Mouse (Mus musculus) hindbrain, postnatal 0 days (tissue): Measurements from ENCODE around the gene Scg5. TPM values are rescaled to one million over a fixed set of nuclear protein-coding genes. Genes with fewer than 3 reads are reported as not detected.
A peak's percentile ranks its signal among the peaks of the same experiment; 100 is the strongest.

ENCODE experiments used
- ATAC-seq: fragments of 200-750 bp; cut with Nextera tagmentation; 2 replicates; pipeline ENCODE4 v1.8.0; 2017; ENCODE audit warnings: mild to moderate bottlenecking, moderate TSS enrichment, moderate library complexity
- DNase-seq: peaks from one replicate; pipeline ENCODE4 v3.0.0-alpha.2; 2015; ENCODE audit warnings: low spot score
- H3K27ac ChIP-seq: fragments of 300-500 bp; sonication (generic); 2 replicates; pipeline ENCODE4 v1.5.1; 2014; ENCODE audit warnings: mild to moderate bottlenecking
- H3K27me3 ChIP-seq: fragments of 300-500 bp; sonication (generic); 2 replicates; pipeline ENCODE4 v1.6.1; 2014; ENCODE audit warnings: low read length, mixed read lengths; ENCODE audit not compliant: insufficient read depth
- H3K36me3 ChIP-seq: fragments of 300-500 bp; sonication (generic); 2 replicates; pipeline ENCODE4 v1.6.1; 2014; ENCODE audit warnings: low read length, mixed read lengths; ENCODE audit not compliant: insufficient read depth
- H3K4me1 ChIP-seq: fragments of 300-500 bp; sonication (generic); 2 replicates; pipeline ENCODE4 v1.6.1; 2014; ENCODE audit warnings: antibody characterized with exemption, low read length, mixed read lengths; ENCODE audit not compliant: insufficient read depth
- H3K4me2 ChIP-seq: fragments of 300-500 bp; sonication (generic); 2 replicates; pipeline ENCODE4 v1.6.1; 2014; ENCODE audit warnings: low read depth, mild to moderate bottlenecking, low read length, moderate library complexity, mixed read lengths
- H3K4me3 ChIP-seq: fragments of 300-500 bp; sonication (generic); 2 replicates; pipeline ENCODE4 v1.5.1; 2014; ENCODE audit warnings: low read length
- H3K9ac ChIP-seq: fragments of 300-500 bp; sonication (generic); replicated peaks from 2 replicates; pipeline ENCODE4 v1.6.1; 2014; ENCODE audit warnings: mild to moderate bottlenecking, low read length, moderate library complexity, mixed read lengths
- H3K9me3 ChIP-seq: fragments of 300-500 bp; sonication (generic); 2 replicates; pipeline ENCODE4 v1.6.1; 2016; ENCODE audit warnings: low read length, mixed read lengths
- CTCF ChIP-seq: IDR thresholded peaks from 2 replicates; pipeline ENCODE4 v1.5.1; 2016; ENCODE audit warnings: antibody characterized with exemption, control low read depth, low read depth
- WGBS: fragments of 180-500 bp; shearing (Covaris S2); extraction: QIAGEN DNeasy Blood & Tissue Kit; methylation state at CpG from one replicate; pipeline ENCODE4 v1.1.7; 2014; 5-methylcytosine and 5-hydroxymethylcytosine counted together
- polyA plus RNA-seq: library from polyadenylated mRNA; unstranded; fragments of >200 nt; fragmentation: Nextera tagmentation; extraction: Ambion mirVana; gene quantifications from 2 replicates; pipeline ENCODE4 v1.2.1, GENCODE M21; 2015
- total RNA-seq: library from RNA; depleted of rRNA; stranded (reverse); fragments of >200 nt; gene quantifications from 2 replicates; pipeline ENCODE4 v1.2.3, GENCODE M21; 2014

Gene Scg5
- total and polyA plus RNA-seq, 2 experiments from 2014 or later = 203 to 362 TPM

GRCm38 (mm10) chr2:113776297-113776696 lies 52.6 kb downstream of the Scg5 start:
- Histone ChIP-seq H3K27ac (no peak overlapping the region), H3K9ac (no peak overlapping the region), H3K9me3 (no peaks in the 10 kb centered on the region), H3K4me3 (no peak overlapping the region), H3K36me3 (no peaks in the 10 kb centered on the region), H3K4me2 (no peak overlapping the region), H3K27me3 (no peaks in the 10 kb centered on the region), H3K4me1 (no peaks in the 10 kb centered on the region)
- ATAC-seq = no peak
- 87% methylated on average over 3 of the region's 3 CpGs for WGBS
- no peak for TF ChIP-seq CTCF
- no peak for DNase-seq

GRCm38 (mm10) chr2:113774150-113774805 lies 54.6 kb downstream of the Scg5 start:
- Histone ChIP-seq H3K4me1 (no peaks in the 10 kb centered on the region), H3K27ac (no peak overlapping the region), H3K27me3 (no peaks in the 10 kb centered on the region), H3K9me3 (no peaks in the 10 kb centered on the region), H3K9ac (no peak overlapping the region), H3K4me3 (no peak overlapping the region), H3K36me3 (no peaks in the 10 kb centered on the region), H3K4me2 (no peak overlapping the region)
- TF ChIP-seq CTCF = no peak
- 83% methylated on average over 6 of the region's 6 CpGs for WGBS
- ATAC-seq (no peak), DNase-seq (no peak)

GRCm38 (mm10) chr2:113768541-113769303 lies 60.2 kb downstream of the Scg5 start:
- ATAC-seq (no peak), DNase-seq (no peak)
- H3K4me3 ChIP-seq = no peak overlapping the region
- no peaks in the 10 kb centered on the region for H3K27me3 ChIP-seq
- no peak overlapping the region for H3K4me2 ChIP-seq
- no peak overlapping the region for H3K27ac ChIP-seq
- H3K9me3 ChIP-seq = no peaks in the 10 kb centered on the region
- no peaks in the 10 kb centered on the region for H3K4me1 ChIP-seq
- 86% methylated on average over 8 of the region's 8 CpGs for WGBS
- no peak for TF ChIP-seq CTCF
- H3K9ac ChIP-seq = no peak overlapping the region
- H3K36me3 ChIP-seq = no peaks in the 10 kb centered on the region

GRCm38 (mm10) chr2:113765885-113766284 lies 63.0 kb downstream of the Scg5 start:
- no peak for TF ChIP-seq CTCF
- no peaks in the 10 kb centered on the region for H3K9me3 ChIP-seq
- H3K27ac ChIP-seq = no peak overlapping the region
- H3K4me2 ChIP-seq = no peak overlapping the region
- DNase-seq (no peak), ATAC-seq (no peak)
- WGBS = 32% methylated on average over 1 of the region's 1 CpGs
- no peaks in the 10 kb centered on the region for H3K4me1 ChIP-seq
- H3K4me3 ChIP-seq = no peak overlapping the region
- H3K36me3 ChIP-seq = no peaks in the 10 kb centered on the region
- no peak overlapping the region for H3K9ac ChIP-seq
- no peaks in the 10 kb centered on the region for H3K27me3 ChIP-seq

GRCm38 (mm10) chr2:113764968-113765367 lies 64.0 kb downstream of the Scg5 start:
- Histone ChIP-seq H3K27ac (no peak overlapping the region), H3K4me3 (no peak overlapping the region), H3K36me3 (no peaks in the 10 kb centered on the region), H3K4me1 (no peaks in the 10 kb centered on the region), H3K27me3 (0 out of 2 replicates have a peak, but pooled peaks cover 2% of the 10 kb centered on the region), H3K9ac (no peak overlapping the region), H3K9me3 (no peaks in the 10 kb centered on the region), H3K4me2 (no peak overlapping the region)
- ATAC-seq = no peak
- 89% methylated on average over 5 of the region's 5 CpGs for WGBS
- DNase-seq = no peak
- no peak for TF ChIP-seq CTCF

- 1% methylated on average over 62 of the region's 64 CpGs for WGBS
- no peak for TF ChIP-seq CTCF
- H3K4me2 ChIP-seq = peak within 1 kb of the TSS; percentile 96
- H3K9ac ChIP-seq = peak within 1 kb of the TSS; percentile 55
- H3K4me3 ChIP-seq = peak within 1 kb of the TSS; percentile 61
- no peaks in the 10 kb centered on the region for H3K36me3 ChIP-seq
- H3K27me3 ChIP-seq = peaks cover 7% of the 10 kb centered on the region; the same call in 1 of the 2 replicates
- peak; percentile 65 for ATAC-seq
- peaks cover 7% of the 10 kb centered on the region for H3K4me1 ChIP-seq
- H3K9me3 ChIP-seq = no peaks in the 10 kb centered on the region
- DNase-seq = peak; percentile 58
- H3K27ac ChIP-seq = no peak within 1 kb of the TSS
These were observed 70.4 kb downstream of the Scg5 start, which contains the start of gene Grem1 for GRCm38 (mm10) chr2:113758311-113759161. Gene Grem1, minus strand, starts transcription at chr2:113758646.
